Mouse (Mus musculus) heart, adult 9 months (tissue): ENCODE measurements around the gene Grk3.
A peak's percentile ranks its signal among the peaks of the same experiment; 100 is the strongest.

Experiments
- DNase-seq, 2 experiments: peaks; one replicate each; pipeline ENCODE4 v3.0.0; 2022; ENCODE audit warnings: low spot score in 2 of 2

Grk3 gene

DNA sequence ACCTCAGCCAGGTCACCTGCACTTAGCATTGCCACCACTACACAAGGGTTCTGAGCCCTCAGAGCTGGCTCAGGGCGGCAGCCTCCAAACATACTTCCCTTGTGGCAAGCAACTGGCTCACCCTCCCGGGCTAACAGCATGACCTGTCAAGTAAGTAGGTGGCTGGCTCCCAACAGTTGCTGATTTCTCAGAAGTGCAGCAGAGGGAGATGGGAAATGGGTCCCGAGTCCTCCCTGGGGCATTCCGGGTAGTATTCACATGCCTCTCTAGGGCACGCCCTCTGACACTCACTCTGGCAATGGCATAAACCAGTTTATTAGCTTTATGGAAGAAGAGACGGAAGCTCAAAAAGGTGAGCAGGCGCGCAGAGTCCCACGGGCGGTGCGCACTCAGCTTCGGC lies 74.6 kb downstream of the Grk3 start:
- no peak for DNase-seq

DNA sequence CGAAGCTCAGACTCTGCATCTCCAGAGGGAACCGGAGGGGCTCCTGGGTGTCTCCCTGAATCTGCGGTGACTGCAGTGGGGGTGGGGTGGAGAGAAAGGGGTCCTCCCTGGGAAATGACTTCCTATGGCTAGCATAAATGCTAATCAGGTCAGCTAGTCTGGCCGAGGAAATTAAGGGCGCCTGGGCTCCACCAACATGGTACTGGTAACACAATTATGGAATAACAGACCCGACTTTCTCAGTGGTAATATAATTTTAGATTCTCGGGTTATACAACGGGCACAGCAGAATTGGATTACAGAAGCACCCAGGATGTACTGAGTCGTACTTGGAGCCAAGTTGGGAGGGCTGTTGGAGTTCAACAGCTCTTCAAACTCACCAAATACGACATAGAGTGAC lies 79.0 kb downstream of the Grk3 start:
- no peak for DNase-seq

DNA sequence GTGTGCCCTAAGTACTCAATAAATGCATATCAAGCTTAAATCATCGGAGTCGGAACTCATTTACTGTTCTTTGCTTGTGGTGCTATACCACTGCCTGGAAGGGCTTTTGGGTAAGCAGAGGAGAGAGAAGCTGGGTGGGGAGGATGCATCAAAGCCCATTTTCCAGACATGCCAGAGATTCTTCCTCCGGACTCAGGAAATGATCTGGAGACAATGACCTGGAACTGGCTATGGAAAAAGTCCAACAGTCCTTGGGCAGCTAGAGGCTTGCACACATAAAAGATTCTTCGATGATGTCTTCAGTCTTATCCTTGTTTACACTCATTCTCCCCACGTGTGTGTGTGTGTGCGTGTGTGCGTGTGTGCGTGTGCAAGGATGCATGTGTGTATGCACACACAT lies 80.2 kb downstream of the Grk3 start:
- no peak for DNase-seq

DNA sequence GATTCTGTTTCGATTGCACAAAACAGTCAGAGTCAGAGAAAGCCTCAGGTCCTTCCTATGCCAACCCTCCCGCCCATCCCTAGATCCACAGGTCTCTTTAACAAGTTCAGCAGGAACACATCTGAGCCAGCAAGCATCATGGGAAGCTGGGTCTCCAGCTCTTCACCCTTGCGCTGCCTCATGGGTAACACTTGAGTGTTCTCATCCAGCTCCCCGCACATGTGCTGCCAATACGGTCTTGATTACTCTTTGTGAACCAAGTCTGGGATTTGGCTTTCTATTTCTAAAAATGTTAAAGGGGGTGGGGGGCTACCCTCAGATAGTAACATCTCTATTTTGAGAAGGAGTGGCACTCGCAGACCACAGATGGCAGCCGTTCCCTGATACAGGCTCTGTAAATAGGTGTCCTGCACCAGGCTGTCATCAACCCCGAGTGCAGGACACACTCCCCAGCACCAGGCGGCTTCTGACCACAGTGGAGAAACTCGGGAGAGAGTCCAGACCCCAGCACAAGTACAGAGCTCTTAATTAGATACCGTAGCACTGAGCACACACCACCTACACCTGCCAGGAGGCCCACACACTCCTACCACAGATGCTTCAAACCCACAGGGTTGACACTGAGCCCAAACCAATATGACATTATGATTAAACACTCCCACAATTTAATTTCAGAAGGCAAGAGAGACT lies 82.6 kb downstream of the Grk3 start:
- peak; percentile 34 to 44 for DNase-seq

DNA sequence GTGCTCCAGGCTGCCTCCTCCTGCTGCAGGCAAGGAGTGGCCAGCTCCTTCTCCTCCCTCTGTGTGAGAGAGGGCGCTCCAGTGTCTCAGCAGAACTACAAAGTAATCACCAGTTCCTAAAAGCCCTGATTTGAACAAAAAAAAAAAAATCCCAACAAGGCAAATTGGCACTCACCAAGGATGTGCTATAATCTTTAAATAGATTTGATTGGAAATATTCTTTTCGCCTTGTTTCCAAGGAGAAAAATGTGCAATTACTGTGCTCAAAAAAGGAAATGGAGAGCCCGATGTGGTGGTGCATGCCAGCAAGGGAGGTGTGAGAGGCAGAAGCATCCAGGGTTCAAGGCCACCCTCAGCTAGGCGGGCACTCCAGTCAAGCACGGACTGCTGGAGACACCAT lies 83.7 kb downstream of the Grk3 start:
- no peak for DNase-seq

DNA sequence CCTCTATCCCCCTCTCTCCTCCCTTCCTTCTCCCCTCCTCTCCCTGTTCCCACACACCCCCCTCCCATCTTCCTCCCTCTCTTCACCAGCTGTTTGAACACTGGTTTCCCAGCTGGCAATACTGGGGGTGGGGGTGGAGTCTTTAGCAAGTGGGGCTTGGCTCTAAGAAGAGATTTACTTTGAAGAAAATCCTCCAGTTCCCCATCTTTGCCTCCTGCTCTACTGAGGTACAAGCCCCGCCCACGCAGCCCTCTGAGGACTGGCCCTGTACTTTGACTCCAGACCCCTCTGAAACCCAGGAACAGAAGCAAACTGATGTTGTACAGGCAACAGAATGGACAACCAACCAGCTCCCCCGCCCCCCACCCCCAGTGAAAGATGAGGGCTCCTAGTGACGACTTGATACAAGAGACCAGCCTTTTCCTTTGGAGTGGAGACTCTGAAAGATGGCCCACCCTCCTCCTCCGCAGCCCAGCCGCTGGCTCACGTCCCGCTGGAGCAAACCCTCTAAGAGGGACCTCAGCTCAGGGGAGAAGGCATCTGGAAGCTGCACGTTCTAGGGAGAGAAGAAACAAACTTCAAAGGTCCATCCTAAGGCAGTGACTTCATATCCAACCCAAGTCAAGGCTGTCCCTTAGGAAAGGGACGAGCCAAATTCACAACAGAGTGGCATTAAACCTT lies 87.2 kb downstream of the Grk3 start:
- no peak for DNase-seq

DNA sequence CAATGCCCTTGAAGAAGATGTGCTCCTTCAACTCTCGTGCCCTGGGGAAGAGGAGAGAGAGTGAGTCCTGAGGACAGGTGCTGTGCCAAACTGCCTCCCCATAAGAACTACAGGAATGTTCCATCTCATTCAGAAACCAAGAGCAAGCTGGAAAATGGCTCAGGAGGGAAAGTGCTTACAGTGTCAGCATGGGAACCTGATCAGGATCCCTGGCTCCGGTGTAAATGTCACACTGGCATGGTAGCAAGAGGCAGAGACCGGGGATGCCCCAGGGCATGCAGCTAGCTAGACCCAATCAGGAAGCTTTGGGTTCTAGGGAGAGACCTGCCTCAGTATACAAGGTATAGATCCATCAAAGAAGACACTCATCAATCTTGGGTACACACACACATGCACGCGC lies 90.2 kb downstream of the Grk3 start:
- DNase-seq, result no peak

DNA sequence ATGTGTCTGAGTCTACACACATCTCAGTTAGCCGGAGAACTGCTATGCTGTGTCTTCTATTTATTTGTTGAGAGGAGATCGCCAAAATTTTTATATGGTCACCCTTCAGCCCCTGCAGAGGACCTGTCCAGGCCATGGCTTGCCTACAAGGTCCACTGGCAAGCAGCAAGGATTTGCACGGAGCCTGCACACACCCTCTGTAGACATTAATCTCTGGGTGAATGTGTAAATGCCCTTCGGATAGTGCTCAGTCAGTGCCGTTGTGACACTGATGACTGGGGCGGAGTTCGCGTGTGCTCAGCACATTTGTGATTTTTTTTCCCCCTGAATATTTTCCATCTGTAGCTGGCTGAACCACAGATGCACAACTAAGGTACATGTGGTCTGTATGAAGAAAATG lies 90.8 kb downstream of the Grk3 start:
- DNase-seq, result no peak

DNA sequence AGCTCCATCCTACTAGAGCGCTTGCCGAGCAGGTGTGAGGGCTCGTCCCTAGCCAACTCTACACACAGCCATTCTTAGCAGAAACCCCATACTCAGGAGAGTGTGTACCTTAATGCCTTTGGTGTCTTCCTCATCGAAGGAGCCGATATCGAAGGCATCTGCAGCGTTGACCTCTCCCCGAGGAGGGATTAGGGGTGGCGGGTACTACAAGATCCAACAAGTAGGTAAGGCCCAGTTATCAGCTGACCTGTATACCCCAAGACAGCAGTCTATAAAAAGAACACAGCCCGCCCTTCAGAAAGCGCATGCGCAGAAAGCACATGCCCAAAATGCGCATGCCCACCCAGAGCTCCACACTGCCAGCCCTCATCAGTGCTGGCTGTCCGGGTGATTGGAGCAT lies 91.8 kb downstream of the Grk3 start:
- no peak for DNase-seq

DNA sequence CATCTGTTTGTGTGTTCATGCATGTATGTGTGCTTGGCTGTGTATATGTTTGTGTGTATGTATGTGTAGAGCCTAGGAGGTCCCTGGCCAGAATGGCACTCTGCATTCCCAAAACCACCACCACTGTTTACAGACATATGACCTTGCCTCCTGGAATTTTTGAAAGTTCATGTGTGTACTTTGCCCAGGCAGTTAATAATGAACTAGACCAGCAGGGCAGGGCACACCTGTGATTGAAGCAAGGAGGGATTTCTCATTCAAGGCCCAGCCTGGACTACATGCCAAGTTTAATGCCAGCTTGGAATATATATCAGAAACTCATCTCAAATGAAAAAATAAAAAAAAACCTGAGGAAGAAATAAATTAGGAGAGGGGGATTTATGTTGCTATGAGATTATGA lies 93.7 kb downstream of the Grk3 start:
- no peak for DNase-seq

DNA sequence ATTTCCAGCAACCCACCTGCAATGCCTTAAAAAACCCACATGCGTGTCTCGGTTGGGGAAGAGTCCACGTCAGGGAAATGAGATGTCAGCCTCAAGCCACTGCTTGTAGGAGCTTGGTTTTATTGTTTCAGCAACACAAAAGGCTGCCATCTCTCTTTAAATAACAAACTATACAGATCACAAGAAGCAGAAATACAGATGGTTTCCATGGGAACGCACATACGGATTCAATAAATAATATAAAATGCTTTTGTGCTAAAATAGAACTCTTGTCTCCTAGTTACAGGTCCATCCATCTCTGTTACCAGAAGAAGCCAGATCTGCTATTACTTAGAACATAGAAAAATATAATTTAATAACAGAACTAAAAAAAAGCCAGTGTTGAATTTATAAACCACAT lies 105.2 kb downstream of the Grk3 start:
- no peak for DNase-seq

DNA sequence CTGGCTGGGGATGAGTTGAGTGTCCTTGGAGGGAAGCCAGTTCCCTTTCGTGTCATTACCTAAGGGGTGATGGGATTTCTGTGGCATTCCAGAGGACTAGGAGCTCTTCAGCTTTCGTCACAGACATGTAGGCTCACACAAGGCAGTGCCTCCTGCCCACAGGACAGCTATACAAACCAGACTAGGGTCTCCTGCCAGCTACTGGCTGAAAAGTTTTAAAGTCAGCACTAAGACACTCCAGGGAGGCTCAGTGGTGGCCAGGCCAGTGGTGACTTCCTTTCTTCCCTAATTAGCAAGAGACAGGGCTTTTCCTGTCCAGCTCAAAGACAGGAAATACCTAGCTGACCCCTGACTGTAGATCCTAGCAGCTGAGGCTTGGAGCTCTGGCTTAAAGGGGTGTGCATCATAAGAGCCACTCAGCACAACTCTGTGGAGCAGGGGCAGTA lies 107.4 kb downstream of the Grk3 start:
- peak; percentile 21 to 37 for DNase-seq

DNA sequence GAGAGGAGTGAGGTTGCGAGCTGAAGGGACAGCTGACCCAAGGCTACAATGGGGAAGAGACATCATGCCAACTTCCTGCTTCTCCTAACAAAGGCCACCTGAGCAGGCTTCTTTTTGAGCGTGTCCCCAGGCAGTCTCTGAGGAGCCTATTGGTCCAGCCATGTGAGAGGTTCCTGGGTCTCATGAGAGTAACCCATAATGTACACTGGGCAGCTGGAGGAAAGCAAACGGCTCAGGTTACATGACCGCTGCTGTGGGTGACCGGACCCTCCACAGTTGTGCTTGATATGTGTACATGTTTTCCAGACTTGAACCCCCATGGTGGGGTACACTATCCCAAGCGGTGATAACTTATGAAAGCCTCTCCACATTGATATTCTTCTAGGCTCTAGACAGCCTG lies 108.1 kb downstream of the Grk3 start:
- DNase-seq, result no peak

DNA sequence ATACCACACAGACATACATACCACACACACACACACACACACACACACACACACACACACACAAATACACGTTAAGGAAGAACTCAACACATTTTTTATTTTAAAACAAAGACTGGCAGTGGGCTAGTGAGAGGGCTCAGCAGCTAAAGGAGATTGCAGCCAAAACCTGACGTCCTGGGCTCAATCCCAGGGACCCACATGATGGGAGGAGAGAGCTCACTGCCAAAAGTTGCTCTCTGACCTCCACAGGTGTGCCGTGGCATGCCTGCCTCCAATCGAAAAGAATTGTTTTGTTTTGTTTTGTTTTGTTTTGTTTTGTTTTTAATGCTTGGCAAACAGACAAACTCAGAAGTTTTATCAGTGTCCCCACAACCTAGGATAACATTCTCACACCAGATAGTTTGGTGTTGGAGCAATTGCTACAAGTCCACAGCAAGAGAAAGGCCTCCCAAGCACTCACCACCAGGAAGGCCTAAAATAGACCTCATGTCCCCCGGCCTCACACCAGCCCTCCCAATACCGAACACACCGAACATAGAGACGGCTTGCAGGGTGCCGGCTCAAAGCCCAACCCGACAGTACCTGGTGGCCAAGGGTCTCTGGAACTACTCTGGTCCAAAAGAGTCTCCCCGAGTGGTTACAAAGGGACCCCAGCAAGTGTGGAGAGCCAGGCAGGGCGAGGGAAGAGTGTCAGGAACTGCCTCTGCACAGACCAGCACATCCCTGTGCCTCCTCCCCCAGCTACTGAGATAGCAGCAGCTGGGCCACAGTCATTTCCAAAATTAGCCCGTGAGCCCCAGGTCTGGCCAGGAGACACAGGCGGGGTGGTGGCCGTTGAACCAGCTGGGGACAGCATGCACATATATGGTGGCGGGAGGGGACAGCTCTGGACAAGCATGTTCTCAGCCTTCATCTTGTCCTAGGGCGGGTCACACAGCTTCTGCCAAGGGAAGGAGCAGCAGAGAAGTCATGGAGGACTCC lies 119.6 kb downstream of the Grk3 start, which contains the start of gene Myo18b:
Gene Myo18b (minus strand): TSS at position 689 of the 981 bp plus-strand sequence.
- DNase-seq, result peak; percentile 82 to 84

DNA sequence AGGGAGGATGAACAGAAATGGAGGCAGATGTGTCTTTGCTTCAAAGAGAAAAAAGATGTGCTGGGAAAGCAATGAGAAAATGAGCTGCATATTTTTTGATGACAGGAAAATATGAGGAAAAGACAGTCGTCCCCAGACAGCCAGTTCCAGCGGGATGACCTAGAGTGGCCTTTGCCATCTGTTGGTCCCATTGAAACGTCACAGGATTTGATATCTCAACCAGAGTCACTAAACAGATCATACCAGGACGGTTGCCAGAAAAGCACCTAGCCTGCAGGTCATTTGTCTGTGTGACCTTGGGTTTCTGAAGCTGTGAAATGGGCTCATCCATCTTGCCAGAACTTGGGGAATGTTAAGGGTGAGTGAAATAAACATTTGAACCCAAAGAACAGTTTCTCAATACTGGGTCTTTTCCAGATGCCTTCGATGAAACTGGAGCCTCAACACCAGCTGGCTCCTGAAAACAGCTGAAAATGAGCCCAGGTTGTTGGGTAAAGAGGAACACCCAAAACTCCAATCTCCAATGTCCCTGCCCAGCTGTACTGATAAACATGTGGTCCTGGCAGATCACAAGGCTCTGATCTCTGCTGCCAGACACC lies 122.0 kb downstream of the Grk3 start:
- peak in 1 of 2 experiments; percentile 30 for DNase-seq

DNA sequence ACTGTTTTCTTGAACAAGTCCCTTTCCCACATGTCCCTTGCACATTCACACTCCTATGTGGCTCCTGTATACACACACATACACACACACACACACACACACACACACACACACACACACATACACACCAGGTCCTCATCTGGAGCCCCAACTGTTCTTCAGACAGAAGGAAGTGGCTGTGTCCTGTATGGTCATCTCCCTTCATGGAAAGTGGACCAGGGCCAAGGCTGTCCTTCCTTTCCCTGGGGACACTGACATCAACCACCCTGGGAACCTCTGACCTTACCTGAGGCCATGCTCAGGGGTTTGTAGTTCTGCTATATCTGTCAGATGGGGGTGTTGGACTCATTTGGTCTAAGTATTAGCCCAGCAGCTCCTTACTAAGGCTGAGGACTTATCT lies 123.2 kb downstream of the Grk3 start:
- no peak for DNase-seq

DNA sequence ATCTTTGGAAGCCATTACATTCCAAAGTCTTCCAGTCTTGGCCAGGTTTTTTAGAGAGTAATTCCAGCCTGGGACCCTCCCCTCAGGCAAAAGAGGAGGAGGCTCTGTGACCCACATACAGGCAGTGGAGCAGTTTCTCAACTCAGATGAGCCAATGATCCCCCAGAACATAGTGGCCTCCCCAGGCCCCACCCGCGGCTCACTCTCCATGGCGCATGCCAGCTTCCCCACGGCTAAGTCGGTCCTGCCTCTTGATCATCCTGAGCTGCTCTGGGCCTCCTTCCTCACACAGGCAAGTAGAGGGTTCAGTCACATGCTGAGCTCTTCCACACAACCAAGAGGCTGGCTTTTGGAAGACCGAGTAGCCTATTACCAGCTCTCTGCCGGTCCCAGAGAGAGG lies 126.9 kb downstream of the Grk3 start:
- no peak for DNase-seq

DNA sequence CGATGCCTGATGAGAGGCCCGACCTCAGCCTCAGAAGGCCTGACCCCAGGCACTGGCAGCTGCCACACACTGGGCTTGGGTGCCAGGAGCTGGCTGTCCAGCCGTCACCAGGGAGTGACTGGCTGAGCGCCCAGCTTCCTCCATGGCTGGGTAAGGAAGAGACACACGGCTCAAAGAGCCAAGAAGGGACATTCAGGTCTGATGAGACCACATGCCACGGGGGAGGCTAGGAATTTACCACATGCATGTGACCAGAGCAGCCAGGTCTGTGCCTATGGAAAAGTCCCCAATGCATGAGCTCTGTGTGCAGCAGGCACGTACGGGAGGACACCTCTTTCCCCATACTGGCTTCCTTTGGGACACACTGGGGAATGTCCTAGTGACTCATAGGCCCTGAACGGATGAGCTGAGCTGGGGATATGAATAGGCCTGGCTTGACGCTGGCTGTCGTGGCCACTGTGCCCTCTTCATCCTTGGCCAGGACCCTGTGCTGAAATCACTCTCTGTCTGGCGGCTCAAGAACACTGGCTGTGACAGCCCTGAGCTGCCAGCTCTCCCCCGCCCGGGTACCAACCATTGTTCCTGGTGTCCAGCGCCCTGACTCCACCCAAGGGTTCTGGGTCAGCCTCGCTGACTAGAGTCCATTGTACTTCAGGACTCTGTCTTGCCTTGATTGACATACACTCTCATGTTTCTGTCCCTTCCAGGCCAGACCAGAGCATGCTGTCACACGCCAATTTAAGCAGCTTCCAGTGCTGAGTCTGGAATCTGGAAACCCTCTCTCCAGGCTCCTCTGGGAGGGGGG lies 128.7 kb downstream of the Grk3 start:
- DNase-seq, result peak; percentile 63 to 80

DNA sequence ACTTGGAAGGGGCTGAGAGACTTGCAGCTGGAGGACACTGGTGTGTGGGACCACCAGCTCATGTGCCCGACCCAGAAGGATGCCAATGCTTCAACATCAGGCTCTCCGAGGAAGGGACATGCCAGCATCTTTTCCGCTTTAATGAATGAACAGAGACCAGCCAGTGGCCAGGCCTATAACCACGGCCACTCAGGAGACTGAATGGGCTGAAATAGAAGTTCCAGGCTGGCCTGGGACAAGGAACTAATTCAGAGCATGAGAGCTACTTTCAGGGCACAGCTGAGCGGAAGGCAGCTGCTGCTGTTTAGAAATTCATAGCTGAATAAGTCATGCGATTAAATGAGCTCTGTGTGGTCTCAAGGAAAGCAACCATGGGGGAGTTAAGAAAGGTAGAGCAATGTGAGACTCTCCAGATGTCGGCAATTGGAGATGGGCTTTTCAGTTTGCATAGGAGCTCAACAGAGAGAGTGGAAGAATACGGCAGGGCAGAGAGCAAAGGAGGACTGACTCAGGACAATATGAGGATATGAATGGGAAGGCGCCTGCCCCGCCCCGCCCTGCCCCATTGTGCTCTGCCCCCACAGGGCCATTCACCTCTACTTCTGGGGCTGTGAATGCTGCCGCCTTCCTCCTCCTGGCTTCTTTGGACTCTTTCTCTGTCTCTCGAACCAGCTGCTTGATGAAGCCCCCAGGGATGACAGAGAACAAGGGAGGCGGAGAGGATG lies 138.0 kb downstream of the Grk3 start:
- no peak for DNase-seq

DNA sequence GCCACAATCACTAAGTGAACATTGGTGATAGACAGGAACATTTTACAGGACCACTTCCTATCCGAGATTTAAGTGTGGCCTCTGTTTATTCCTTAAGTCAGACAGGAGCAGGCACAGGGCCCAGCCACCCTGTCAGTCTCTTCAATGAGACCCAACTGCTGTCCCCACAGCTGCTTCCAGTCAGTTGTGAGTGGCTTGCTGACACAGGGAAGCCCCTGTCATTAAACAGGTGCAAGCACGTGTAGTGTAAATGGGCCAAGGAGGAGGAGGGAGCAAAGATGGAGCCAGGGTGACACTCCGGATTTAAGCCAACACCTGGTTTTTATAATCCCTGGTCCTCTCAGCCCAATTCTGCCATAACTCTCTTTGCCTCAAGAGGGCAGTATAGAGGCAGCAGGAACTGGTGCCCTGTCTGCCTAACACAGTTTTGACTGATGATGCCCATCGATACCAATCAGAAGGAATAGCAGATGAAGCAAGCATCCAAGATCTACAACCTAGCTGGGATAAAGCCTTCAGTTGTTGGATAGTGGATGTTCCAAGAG lies 138.7 kb downstream of the Grk3 start:
- no peak for DNase-seq
